Mouse (Mus musculus) liver, adult (tissue): Measurements from ENCODE around the gene Hap1.

ENCODE experiments used
- GATA4 ChIP-seq: IDR thresholded peaks from 2 replicates; pipeline ENCODE4 v1.6.1; 2014; ENCODE audit warnings: mild to moderate bottlenecking, low read length; ENCODE audit not compliant: insufficient replicate concordance

Gene Hap1

GRCm38 (mm10) chr11:100394353-100395074 is 38.6 kb upstream of the Hap1 start:
- TF ChIP-seq GATA4, result no peak

DNA sequence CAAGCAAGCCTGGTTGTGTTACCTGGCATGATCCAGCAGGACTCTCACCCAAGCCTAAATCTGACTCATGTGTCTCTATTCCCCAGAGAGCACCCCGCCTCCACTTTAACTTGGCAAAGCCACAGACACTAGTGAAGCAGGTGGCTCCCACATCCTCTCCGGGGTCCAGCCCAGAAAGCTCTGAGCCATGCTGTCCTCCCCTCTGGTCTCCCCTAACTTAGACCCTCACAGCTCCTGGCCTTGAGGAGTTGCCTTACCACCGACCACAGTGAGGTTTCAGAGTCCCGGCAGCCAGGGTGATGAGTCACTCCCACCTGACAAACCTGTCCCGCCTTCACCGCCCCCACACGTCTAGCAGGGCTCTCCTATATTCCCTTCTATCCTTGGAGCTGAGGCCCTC is 37.8 kb upstream of the Hap1 start:
- TF ChIP-seq GATA4, result no peak

GRCm38 (mm10) chr11:100392958-100393357 is 37.0 kb upstream of the Hap1 start:
- TF ChIP-seq GATA4, result no peak

DNA sequence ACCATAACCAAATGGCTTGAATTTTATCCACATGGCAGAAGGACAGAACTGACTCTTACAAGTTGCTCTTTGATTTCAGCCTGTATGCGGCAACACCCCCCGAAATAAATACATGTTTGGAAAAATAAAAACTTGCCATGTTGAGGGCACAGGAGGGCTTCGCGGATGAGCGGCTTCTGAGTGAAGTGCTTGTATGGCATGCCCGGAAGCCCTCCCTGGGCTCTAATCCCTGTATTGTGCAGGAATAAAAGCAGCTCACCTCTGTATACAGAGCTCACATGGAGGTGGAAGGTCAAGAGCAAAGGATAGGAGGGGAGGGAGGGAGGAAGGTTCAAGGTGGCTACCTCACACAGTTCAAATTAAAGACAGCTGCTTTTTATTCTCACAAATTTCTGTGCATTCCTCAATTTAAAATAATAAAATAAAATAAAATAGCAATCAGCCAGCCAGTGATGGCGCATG is 36.0 kb upstream of the Hap1 start:
- no peak for TF ChIP-seq GATA4

DNA sequence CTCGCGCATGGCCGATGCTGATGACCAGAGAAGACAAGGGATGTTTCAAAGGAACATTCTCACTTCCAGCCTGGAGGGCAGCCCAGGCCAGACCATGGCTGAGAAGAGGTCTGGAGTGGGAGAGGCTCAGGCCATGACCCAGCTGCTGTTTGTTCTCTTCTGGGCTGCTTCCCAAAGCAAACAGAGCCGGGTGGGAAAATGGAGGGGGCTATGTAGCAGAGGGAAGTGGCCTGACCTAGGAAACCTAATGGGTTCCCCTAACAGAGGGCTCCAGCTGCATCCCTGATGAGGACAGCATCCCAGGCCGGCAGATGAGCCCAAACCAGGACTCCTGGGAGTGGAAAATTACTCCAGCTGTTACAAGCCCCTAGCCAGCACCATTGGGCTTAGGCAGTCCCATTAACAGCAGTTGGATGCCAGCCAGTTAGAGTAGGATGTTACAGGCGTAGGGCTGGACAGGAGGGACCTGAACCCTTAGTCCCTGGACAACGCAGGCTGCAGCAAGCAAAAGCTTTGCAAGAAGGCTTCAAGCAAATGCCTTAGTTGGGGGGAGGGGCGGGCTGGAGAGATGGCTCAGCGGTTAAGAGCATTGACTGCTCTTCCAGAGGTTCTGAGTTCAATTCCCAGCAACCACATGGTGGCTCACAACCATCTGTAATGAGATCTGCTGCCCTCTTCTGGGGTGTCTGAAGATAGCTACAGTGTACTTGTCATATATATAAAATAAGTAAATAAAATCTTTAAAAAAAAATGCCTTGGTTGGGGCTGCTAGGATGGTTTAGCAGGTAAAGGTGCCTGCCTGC is 35.4 kb upstream of the Hap1 start:
- TF ChIP-seq GATA4, result no peak

DNA sequence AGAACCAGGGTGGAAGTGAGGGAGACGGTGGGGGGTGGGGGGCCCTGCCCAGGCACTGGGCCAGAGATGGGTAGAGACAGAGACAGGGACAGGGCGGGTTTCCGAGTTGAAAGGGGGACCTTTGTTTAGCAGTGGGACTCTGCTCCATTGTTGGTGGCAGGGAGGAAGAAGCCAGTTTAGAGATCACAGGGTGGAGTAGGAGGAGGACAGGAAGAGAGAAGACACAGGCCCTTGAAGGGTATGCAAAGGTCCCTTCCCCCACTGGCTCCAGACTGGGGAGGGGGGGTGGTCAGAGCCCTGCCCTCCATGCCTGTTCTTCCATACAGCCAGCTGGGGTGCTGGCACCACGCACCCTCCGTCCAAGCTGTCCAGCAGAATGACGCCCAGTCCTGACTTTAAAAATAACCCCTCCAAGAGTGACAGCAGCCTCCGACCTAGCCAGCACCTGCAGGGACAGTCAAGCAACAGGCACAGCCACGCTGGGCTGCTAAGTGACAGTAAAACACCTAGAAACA is 34.1 kb upstream of the Hap1 start:
- TF ChIP-seq GATA4, result peak; percentile 34; the same call in 1 of the 2 replicates

- peak; percentile 92; the same call in 1 of the 2 replicates for TF ChIP-seq GATA4
These were observed 32.7 kb upstream of the Hap1 start for GRCm38 (mm10) chr11:100388588-100388987.

DNA sequence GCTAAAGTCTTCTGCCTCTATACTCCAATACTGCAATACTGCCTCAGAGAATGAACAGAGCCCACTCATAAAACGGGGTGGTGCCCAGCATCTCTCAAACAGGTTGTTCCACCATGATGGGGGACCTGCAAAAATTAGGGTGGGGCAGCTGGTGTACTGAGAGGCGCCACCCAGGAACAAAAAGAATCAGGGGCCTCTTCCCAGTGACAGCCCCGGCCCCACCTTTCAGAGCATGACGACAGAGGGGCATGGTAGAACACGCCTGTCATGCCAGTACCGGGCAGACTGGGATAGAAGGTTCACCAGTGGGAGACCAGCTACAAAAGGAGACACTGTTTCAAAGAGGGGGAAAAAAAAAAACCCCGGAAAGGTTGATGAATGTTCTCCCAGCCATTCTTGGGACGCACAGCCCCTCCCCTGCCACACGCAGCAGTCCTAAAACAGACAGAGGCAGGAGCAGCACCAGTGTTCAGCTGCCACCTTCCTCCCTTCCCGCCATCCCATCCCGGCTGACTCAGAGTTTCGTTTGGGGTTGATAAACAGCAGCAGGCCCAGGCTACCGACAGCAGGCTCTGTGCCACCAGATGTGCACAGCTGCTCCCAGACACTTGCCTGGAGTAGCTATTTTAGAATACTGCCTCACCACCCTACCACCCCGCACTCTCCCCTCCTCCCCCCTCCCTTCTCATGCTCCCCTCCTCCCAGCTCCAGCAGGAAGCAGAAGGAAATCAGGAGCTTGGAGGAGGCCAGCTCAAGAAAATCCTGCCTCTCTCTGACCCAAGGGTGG is 31.9 kb upstream of the Hap1 start:
- no peak for TF ChIP-seq GATA4

DNA sequence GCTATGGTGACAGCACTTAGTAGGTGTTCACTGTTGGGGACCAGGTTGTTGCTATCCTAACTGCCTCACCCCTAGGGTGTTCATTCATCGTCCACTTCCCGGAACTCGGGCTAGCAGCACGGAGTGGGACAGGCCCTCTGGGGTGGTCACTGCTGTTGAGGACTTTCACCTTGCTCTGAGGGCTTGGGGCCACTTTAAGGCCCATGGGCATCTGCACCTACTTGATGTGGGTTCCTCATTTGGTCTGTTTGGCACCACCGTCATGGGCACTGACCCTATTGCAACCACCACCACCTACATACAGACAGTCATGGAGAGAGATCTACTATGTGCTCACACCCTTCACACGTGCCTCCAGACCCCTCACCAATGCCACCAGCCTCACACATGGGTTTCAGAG is 31.2 kb upstream of the Hap1 start:
- TF ChIP-seq GATA4, result no peak

DNA sequence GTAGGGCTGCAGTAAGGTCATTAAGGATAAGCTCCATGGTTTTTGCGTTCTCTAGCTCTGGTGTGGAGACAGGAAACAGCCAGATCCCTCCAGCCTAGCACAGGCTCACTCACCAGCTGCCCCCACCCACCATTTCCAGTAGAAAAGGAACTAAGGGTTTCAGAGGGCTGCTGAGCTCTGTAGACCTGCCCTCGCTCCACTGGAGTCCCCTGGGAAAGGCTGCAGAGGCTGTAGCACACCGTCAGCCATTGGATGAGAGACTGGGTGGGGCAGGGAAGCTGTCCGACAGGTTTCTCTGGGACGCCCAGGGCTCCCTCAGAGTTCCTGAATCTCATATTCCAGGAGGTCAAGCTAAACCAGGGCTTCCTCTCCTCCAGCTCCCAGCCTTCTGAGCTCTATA is 30.7 kb upstream of the Hap1 start:
- TF ChIP-seq GATA4, result no peak

DNA sequence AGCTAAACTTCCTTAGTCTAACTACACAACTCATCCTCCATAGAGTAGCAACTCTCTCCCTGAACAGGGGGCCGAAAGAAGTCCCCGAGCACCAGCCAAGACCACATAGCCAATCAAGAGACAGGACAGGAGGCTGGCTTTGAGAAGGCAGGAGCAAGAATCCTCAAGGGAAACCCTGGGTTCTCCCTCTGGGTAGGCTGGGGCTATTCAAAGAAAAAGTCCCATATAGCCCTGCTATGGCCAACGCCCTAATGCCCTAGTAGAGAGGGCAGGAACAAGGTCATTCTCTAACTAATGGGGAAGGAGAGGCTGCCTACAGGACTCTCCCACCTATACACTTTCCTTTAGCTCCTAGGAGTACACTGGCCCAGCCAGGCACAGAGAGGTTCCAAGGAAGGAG is 29.1 kb upstream of the Hap1 start:
- TF ChIP-seq GATA4, result no peak

DNA sequence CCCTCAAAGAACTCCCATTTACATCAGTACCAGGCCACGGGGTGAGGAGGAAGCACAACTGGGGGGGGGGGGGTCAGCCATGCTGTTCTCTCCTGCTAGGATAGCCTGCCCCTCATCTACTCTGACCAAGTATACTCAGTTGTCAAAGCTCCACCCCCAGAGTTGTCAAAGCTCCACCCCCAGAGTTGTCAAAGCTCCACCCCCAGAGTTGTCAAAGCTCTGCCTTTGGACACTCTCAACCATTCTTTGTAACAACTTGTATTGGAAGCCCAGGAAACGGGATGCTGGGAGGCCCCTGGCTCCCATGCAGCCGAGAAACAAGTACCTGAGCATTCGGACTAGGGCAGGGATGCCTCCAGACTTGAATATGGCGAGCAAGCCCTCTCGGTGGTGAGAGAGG is 26.8 kb upstream of the Hap1 start:
- TF ChIP-seq GATA4, result no peak

DNA sequence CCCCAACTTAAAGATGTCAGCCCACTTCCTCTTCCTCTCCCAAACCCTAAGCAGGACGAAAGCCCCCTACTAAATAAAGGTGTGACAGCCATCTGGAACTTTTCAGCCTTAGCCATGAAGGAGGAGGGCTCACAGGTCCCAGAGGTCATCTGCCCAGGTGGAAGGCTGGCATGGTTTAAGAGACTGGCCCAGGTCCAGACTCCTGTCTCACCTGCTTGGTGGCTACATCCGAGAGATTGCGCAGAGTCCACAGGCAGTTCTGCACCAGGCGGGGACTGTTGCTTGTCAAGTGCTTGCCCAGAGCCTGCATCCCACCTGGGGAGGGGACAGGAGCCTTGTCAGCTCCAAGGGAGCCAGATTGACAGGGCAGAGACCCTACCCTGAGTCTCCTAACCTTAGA is 23.4 kb upstream of the Hap1 start:
- TF ChIP-seq GATA4, result no peak

GRCm38 (mm10) chr11:100378446-100378845 is 22.5 kb upstream of the Hap1 start:
- TF ChIP-seq GATA4, result no peak

DNA sequence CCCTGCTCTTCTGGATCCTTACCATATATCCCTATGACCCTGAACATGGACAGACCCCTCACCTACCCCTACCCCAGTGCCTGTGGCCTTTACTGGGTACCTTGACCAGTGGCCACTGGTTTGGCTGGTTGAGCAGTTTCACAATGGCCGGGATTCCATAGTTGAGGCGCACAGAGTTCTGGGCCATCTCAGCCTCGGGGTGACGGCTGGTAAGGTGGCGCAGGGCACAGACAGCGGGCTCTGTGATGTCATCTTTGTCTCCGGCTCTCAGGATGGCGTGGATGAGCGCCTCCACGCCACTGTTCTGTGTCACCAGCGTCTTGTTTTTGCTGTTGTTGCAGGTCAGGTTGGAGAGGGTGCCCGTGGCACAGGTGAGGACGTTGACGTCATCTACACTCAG is 22.1 kb upstream of the Hap1 start:
- TF ChIP-seq GATA4, result no peak
